Mouse (Mus musculus): ENCODE measurements around the gene Tmod2.
"Not testable (repeated sequence)": the region's sequence is repeated elsewhere in the genome, so short reads cannot be mapped to it uniquely, and the experiment has no call there.

Gene Tmod2

DNA sequence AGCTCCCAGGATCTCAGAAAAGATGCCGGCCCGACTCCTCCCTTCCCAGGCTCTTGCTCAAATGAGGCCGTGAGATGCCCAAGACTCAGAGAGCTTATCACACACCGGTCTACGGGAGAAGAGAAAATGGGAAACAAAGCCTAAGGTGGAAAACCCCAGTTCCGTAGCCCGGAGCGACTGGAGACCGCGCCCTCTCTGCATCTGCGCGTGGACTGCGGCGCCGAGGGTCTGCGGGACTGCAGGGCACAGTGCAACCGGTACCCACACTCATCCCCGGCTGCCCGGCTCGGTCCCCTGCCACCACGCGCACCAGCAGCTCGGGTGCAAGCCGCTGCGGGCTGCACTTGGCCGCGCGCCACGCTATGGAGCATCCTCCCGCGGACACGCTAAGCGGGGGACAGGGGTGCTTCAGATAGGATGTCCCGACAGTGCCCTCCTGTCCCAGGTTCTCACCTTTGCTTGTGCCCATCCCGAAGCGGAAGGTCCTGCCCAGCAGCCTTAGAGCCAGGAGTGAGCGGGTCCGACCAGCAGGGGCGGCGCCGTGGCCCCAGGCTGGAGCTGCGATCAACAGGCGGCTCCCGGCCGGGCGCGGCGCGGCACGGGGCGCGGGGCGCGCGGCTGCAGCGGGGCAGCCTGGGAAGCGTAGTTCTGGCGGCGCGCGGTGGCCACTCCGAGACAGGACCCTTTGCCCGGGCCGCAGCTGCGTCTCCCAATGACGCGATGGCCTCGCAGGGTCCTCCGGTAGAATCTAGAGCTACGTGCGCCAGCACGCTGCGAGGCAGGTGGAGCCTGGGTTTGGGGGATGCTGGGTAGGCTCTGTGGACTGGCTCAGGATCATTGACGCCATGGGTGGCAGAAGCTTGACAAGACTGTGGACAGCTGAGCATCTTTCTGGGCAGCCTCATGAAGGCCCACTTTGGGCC is at the start of gene Tmod2:
Tmod2 (minus strand) TSS at position 755 of the 923 bp plus-strand sequence.
- DNase-seq: peak; percentile 21

DNA sequence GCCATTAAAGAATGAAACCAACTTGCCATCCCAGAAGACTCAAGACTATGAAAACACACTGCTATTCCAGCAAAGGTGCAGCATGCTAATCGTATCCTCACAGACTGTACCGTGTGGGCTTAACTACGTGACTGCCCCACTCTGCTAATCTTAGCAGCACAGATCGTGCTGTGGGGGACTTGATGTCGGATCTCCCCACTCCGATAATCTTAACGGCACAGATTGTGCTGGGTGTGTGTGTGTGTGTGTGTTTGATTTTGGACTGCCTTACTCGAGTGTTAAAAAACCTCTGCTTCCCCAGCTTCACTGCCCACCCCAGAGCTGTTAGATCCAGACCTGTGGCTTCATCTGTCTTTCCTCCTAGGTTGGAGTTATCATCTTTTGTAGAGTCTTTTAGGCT is 49.8 kb upstream of the Tmod2 start:
- no peak for DNase-seq

DNA sequence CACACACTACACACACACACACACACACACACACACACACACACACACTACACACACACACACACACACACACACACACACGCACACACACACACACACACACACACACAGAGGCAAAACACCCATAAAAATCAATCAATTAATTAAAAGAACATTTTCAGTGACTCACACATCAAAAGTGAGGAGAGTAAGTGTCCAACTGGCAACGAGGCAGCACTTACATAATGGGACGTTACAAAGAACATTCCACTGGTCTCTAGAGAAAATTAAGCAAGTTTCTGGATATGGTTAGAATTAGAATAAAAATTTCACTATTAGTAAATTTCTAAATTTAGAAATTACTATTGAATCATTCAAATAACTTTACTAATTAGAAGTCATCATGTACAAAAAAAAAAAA is 45.3 kb upstream of the Tmod2 start:
- not testable (repeated sequence) for DNase-seq

DNA sequence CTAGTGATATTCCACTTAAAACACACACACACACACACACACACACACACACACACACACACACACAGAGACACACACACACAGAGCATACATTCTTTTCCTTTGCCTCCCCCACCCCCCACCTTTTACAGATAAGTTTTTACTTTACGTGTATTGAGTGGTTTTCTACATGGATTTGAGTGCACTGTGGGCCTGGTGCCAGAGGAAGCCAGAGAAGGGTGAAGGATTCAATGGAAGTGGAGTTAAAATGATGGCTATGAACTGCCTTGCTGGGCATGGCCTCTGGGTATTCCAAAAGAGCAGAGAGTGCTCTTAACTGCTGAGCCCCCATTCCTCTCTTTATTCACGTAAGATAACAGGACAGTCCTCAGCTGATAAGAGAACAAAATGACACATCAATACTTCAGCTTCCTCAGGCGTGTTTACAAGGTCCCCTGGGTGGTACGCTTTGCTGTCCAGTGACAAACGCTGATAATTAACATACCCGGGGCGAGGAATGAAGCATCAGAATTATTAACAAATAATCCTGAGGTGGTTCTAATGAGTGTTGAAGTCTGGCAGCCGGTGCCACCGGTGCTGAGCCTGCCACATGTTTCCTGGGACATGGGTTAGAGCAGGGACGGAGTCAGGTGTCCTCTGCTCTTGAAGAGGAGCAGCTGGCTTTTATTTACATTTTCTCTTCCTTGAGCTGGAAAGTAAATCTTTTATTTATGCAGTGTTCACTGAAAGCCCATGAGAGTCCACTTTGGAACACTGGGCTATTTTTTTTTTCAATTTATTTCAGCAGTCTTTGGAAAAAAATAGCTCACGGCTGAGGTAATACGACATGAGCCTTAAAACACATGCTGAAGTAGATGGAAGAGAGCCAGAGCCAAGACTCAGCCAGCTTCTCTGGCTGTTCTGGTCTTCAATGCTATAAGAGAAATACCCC is 43.1 kb upstream of the Tmod2 start:
- DNase-seq: no peak

DNA sequence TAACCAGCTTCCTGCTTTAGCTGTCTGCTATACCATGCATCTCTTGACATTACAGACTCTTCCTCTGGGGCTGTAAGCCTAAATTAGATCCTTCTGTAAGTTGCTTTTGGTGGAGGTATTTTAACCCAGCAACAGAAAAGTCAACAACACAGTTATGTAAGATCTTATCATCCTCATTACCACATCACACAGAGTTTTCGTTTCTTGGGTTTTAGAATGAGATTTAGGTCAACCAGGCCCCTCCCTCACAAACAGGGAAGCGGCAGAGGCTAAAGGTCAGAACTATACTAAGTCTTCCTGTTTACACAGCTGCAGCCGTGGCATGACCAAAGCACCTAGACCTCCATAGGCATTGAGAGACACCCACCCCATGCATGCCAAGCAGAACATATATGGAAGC is 34.3 kb upstream of the Tmod2 start:
- DNase-seq: peak; percentile 54

DNA sequence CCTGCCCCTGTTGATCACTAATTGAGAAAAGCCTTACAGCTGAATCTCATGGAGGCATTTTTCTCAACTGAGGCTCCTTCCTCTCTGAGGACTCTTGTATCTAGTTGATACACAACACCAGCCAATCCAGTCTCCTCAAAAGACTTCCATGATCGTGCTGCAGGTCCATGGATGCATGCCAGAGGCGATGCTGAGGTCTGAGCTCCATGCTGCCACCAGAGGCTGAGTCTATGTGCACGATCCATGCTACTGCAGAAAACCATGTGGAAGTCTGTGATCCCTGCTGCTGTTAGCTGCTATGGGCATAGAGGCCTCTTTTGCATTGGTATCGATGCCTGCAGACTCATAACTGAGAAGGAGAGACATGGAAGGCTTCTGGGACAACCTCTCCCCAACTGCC is 23.1 kb upstream of the Tmod2 start:
- no peak for DNase-seq

DNA sequence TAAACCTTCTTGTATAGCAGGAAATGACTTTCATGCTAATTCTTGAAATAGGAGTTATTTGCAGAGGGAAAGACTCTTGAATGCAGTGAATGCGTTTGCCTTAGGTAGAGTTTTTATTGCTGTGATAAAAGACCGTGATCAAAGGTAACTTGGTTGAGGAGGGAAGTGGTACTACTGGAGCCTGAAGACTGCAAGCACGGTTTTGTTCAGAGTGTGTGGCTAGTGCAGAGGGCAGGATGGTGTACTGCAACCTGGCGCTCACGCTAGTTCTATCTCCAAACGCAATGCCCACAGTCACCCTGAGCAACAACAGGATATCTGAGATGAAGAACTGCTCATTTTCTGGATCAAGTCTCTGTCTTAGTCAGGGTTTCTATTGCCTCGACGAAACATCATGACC is 22.5 kb upstream of the Tmod2 start:
- no peak for DNase-seq

DNA sequence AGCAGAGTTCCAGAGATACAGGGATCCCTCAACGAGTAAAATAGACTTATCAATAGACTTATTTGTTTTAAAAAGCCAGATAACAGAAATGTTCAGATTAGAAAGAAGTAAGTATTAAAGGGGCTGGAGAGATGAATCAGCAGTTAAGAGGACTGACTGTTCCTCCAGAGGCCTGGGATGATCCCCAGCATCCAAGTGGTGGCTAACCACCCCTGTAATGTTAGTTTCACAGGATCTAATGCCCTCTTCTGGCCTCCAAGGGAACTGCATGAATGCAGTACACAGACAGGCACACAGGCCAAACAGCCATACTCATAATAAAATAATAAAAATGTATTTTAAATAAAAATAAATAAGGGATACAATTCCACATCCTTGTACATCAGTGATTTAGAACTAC is 21.8 kb upstream of the Tmod2 start:
- peak; percentile 64 for DNase-seq

DNA sequence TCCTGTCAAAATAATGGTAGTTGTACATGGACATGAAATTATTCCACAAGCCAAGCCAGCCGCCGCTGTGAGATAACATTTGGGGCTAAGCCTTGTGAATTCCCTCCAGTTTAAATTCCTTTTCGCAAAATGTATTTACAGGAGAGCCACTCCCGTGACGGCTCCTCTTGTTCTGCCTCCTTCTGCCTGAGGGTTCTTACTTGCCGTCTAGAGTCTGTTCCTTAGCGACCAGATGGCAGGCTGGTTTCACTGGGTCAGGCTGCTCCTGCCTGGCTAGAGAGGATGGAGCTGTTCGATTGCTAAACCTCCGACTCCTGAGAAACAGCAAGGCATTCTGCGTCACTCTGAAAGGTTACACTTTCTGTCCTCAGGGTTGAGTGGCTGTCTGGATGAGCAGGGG is 21.0 kb upstream of the Tmod2 start:
- no peak for DNase-seq

DNA sequence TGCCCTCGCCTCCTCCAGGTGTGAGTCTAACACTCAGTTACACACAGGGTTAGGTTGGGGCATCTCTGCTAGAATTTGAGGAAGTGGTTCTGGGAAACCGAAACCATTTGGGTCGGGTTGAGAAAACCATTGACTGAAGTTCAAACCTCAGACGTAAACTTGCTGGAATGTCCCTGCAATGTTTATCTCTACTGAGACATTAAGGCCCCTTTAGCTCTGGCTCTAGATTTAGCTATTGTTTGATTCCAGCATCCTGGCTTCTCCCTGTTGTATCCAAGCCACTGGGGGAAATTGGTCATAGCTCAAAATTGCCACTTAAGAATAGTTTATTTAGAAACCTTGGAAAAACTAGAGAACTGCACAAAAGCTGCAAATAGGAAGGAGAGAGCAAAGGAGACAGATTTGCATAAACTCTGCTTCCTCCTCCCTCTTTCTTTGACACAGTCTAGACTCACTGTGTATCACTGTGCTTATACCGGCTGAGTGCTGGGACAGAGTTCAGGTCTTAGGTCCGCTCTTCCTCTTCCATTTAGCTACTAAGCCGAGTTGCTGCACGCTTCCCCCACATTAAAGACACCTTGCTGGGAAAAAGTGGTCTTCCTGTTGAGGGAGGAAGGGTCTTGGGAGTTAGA is 19.8 kb upstream of the Tmod2 start:
- no peak for DNase-seq

DNA sequence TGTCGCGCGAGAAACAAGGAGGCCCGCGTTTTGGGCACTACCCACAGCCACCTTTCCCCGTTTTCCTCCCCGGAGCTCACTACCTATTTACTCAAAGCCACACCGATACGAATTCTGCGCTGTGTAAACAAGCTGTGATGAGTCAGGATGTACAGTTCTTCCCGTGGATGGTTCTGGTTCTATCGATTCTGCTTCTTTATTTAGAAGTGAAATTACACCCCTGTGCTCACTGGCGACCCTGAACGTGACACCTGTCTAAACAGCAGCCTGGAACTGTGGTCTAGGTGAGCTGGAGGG is 15.1 kb upstream of the Tmod2 start:
- DNase-seq: no peak

DNA sequence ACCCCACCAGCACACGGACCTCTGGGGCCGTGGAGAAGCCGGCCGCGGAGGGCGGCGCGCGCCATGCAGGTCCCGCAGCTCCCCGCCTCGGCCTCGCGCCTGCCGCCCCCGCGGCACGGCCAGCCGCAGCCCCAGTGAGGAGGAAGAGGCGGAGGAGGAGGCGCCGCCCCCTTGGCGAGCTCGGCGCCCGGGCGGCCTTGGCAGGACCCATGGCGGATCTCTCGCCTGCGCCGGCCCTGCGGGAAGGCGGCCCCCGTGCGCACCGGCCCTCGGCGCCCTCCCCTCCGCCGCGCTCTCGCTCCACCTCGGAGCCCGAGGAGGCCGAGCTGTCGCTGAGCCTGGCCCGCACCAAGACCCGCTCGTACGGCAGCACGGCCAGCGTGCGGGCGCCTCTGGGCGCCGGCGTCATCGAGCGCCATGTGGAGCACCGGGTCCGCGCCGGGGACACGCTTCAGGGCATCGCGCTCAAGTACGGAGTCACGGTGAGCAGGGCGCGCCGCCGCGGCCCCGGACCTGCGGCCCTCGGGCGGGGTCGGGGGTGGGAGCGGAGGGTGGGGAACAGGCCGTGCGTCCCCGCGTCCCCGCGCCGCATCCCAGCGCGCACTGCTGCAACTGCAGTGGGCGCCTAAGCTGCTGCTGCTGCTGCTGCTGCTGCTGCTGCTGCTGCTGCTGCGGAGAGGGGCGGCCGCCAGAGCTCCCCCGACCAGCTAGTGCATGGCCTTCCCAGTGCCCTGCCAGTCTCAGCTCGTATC is 14.6 kb upstream of the Tmod2 start, which contains the start of gene Lysmd2:
Lysmd2 (plus strand) TSS at position 186 of the 752 bp plus-strand sequence.
- DNase-seq: peak; percentile 68

DNA sequence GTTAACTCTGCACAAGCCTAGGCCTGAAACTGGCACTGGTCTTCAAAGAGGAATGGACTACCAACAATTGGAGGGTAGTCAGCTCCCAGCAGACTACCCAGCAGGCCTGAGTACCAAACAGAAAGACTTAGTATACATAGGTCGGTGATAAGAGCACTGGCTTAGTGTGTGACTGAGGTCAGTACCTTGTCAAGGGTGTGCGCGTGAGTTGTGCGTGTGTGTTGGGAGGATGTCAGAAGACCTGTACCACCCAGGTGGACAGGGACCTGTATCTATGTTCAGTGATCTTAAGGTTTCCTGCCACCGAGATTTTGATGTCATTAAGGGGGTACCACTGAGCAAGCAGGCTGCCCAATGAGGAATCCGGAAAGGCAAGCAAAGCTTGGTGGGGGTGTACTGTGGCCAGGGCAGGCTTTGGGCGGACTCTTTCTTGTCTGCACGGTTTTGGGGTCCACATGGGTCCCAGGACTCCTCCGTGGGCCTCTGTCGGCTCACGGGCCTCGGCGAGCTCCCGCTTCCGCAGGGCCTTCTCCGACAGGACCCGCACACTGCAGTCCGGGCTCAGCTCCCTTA is 13.9 kb upstream of the Tmod2 start:
- DNase-seq: no peak

DNA sequence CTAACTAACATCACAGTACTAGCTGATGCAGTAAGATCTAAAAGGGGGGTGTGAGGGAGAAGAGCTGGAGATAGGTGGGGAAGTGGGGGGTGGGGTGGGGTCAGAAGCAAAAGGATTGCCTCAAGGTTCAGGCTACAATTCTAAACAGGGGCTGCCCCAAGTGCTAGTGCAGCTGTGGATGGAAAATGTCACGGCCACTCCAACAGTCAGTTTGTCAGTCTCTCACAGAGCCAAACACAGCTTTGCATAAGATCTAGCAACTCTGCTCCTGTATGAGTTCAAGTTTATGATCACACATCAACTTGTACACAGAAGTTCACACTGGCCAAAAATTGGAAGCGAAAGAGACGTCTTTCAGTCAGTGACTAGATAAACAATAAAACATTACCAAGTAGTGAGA is 10.3 kb upstream of the Tmod2 start:
- DNase-seq: no peak

DNA sequence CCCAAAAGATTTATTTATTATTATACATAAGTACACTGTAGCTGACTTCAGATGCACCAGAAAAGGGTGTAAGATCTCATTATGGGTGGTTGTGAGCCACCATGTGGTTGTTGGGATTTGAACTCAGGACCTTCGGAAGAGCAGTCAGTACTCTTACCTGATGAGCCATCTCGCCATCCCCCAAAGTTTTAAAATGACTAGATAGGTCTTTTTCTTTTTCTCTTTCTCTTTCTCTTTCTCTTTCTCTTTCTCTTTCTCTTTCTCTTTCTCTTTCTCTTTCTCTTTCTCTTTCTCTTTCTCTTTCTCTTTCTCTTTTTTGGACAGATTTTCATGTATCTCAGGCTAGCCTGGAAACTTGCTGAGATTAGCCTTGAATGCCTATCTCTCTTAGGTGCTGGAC is 8.6 kb upstream of the Tmod2 start:
- DNase-seq: not testable (repeated sequence)

DNA sequence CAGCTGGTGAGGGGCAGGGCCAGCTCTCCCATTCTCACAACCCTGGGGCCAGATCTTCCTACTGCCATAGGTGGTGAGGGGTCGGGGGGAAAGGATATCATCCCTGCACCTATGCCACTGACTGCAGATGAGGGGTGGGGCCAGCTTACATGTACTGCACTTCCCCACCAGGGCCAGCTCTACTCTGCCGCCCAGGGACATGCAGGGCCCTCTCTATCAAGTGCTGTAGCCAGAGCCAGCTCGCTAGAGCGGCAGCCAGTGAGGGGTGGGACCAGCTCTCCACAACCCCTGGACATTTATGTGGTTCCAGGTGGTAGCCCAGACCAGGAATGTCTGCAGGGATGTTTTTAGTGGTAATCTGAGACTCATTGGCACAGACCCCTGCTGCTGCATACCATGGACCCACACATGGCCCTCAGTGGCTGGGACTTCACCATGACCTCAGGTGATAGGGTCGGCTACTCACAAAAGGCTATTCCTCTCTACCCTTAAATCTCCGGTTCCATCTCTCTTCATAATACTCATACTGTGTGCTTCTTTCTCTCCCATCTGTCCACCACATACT is 7.8 kb upstream of the Tmod2 start:
- DNase-seq: no peak

DNA sequence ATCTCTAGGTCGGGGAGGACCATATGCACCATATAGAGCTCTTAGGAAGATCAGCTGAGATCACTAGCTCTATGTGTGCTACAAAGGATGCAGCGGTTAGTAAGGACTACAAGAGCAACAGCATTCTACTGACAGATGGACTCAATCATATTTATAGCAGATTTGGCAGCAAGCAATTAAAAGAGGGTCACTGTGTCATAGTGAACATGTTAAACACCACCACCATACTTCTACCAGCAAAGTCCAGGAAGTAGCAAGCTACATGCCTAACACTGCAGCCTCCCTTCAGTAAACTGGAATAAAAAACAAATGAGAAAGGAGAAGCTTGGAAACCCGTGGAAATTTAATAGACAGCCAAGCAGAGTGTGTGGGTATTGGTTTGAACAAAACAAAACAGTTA is 5.4 kb upstream of the Tmod2 start:
- no peak for DNase-seq

DNA sequence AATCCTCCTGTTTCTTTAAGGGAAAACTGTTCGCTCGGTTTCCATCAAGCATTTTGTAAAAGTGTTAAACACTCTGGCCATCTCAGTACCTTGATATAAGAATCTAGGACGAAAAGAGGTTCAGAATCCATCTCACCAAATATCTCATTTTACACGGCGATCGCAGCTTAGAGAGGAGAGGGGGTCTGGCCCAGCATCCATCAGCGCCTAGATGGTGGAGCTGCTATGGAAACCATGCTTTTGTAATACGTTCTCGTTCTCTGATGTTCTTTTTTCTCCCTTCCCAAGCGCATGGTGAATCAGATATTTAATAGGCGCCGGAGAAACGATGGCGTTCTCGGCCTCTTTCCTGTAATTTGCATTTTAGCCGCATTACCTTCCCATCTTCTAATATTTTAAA is 1.2 kb downstream of the Tmod2 start:
- DNase-seq: no peak

DNA sequence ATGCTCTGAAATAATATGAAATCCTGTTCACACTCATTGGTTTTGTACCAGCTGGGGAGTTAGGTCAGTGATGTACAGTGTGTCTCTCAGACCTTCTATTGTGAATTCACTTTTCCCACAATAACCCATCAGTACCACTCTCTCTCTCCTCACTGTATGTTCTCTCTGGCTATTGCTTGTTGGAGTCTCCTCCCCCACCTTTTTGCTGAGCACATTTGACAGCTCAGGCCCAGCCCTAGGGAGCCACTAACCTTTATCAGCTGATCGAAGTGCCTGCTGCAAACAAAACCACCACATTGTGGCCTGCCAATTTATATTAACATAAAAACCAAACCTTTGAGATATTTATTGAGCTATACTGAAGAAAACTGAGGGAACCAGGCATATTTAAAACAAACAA is 1.6 kb downstream of the Tmod2 start:
- no peak for DNase-seq

DNA sequence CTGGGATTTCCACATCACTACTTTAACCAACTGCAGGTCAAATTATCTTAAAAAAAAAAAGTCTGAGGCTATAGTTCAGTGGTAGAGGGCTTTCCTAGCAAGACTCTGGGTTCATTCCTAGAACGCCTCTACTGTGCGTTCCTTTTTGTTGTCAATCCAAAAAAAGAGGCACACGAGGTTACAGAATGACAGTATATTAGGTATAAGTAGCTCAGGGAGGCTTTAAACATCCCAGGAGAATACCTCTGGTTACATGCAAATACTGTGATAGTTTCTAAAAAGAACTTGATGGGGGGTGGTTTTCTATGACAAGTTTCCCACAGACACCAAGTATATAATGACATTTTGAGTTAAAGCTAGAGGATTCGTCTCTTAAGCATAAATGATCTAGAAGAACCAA is 3.6 kb downstream of the Tmod2 start:
- no peak for DNase-seq

DNA sequence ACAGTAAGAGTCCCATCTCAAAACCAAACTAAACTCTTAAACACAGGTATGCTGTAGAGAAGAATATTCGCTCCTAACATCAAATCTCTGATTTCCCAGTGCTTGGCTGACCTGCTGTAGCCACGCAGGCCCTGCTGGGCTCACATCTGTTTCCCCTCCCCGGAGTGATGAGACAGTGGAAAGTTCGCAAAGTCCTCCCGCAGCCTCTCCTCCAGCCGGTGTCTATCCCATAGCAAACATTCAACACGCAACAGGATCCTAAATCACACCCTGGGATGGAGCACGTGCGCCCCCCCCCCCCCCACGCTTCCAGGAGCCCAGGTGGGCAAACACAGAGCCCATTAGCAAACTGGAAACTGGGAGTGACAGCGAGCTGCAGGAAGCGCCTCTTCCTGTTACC is 9.6 kb downstream of the Tmod2 start:
- no peak for DNase-seq

Measured in thymus, postnatal 4 days (tissue).